8 mouse cellular contexts compared by ENCODE assay signal in the genomic region with DNA sequence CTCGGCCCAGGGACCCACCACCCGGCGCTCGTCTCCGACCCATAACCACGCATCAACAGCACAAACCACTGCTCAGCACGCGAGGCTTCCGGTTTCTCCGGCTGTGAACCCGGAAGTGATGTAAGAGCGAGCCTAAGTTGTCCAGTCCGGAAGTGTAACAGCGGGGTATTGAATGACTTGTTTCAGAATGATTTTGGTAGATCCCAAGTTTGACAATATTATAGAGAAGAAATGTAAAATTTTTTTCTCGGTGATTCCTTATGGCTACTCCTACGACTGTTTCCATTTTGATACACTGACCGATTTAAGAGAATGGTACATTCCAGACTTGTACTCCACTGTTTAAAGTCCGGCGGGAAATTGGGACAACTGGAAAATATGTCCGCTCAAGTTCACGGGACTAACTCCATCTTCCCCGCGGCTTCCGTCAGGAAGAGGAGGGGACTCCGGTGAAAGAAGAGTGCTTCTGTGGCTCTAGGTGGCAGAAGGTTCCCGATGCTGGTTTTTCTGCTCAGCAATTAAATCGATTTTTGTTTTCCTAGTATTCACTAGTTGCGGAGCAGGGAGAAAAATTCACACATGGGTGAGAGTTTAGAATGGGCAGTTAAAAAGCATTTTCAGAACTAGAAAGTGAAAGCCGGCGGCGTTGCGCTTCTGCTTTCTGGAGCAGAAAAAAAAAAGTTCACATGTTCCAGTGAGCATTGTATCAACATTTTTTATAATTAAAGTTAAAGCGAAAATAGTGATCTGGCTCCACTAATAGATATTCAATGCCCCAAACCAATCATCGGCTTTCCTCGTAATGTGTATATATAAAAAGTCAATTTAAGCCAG. TPM values are rescaled to one million over a fixed set of nuclear protein-coding genes. Genes with fewer than 3 reads are reported as not detected.
DNase-seq lines count a peak whose midpoint lies in the region; ATAC-seq and TF ChIP-seq lines count a peak whose summit lies in the region.

A gene (minus strand): TSS at position 99 of the 834 bp plus-strand sequence.

- DNase-seq in c-Kit-positive CD71-positive TER-119-positive erythroid progenitor cells, embryonic 14.5 days (ENCODE audit: low spot score) = peak; percentile 97
- DNase-seq in heart, postnatal 0 days (ENCODE audit: low spot score) = peak; percentile 93
- DNase-seq in kidney, postnatal 4 days = peak; percentile 83 to 90

- 0 out of 2 replicates have a peak within 1 kb of the TSS, but pooled peaks have one; percentile 46 for H3K27ac ChIP-seq in forebrain, embryonic 12.5 days
- peak within 1 kb of the TSS; percentile 85 for H3K27ac ChIP-seq in heart, postnatal 0 days (ENCODE audit: low read depth)
- peak within 1 kb of the TSS; percentile 65 for H3K27ac ChIP-seq in liver, embryonic 16.5 days (ENCODE audit: low read length)
- peak within 1 kb of the TSS; percentile 25 for H3K27ac ChIP-seq in neural tube, embryonic 13.5 days (replicated peaks)
- peak within 1 kb of the TSS; percentile 97 for H3K27ac ChIP-seq in testis, adult 2 months (ENCODE audit: control insufficient read depth, insufficient read depth, low read depth, low read length)

- no peaks in the 10 kb centered on the region for H3K27me3 ChIP-seq in E14TG2a.4 (ENCODE audit: insufficient read depth, low read length)
- peaks cover 5% of the 10 kb centered on the region; the same call in 1 of the 2 replicates for H3K27me3 ChIP-seq in forebrain, embryonic 12.5 days
- no peaks in the 10 kb centered on the region for H3K27me3 ChIP-seq in heart, postnatal 0 days (ENCODE audit: control insufficient read depth, insufficient read depth, low read length)
- no peaks in the 10 kb centered on the region for H3K27me3 ChIP-seq in liver, embryonic 16.5 days (ENCODE audit: control insufficient read depth, insufficient read depth, low read depth, low read length)
- no peaks in the 10 kb centered on the region for H3K27me3 ChIP-seq in neural tube, embryonic 13.5 days
- no peaks in the 10 kb centered on the region for H3K27me3 ChIP-seq in testis, adult 2 months (ENCODE audit: control insufficient read depth, insufficient read depth, low read length)

- peaks cover 46% of the 10 kb centered on the region for H3K4me1 ChIP-seq in E14TG2a.4 (replicated peaks; ENCODE audit: low read depth, low read length)
- peaks cover 15% of the 10 kb centered on the region for H3K4me1 ChIP-seq in forebrain, embryonic 12.5 days
- H3K4me1 ChIP-seq in heart, postnatal 0 days (ENCODE audit: control insufficient read depth, insufficient read depth) = peaks cover 11% of the 10 kb centered on the region
- peaks cover 12% of the 10 kb centered on the region for H3K4me1 ChIP-seq in liver, embryonic 16.5 days (ENCODE audit: control insufficient read depth, low read depth, low read length)
- H3K4me1 ChIP-seq in neural tube, embryonic 13.5 days (replicated peaks) = peaks cover 20% of the 10 kb centered on the region
- H3K4me1 ChIP-seq in testis, adult 2 months (ENCODE audit: control insufficient read depth, insufficient read depth, low read length) = peaks cover 2% of the 10 kb centered on the region

- peak within 1 kb of the TSS; percentile 73 for H3K9ac ChIP-seq in forebrain, embryonic 12.5 days
- peak within 1 kb of the TSS; percentile 85 for H3K9ac ChIP-seq in heart, postnatal 0 days (replicated peaks; ENCODE audit: low read depth, low read length)
- peak within 1 kb of the TSS; percentile 84 for H3K9ac ChIP-seq in liver, embryonic 16.5 days (ENCODE audit: low read depth, low read length)
- H3K9ac ChIP-seq in neural tube, embryonic 13.5 days = peak within 1 kb of the TSS; percentile 73

- peak; percentile 66 for TF ChIP-seq POLR2A in testis, adult 2 months (IDR thresholded peaks at IDR 0.05; ENCODE audit: control insufficient read depth, low read depth, low read length)

- H3K9me3 ChIP-seq in E14TG2a.4 (ENCODE audit: low read length) = no peaks in the 10 kb centered on the region
- H3K9me3 ChIP-seq in forebrain, embryonic 12.5 days = no peaks in the 10 kb centered on the region
- no peaks in the 10 kb centered on the region for H3K9me3 ChIP-seq in heart, postnatal 0 days (replicated peaks; ENCODE audit: control insufficient read depth, low read length)
- no peaks in the 10 kb centered on the region for H3K9me3 ChIP-seq in liver, embryonic 16.5 days (replicated peaks; ENCODE audit: control insufficient read depth, low read length)
- H3K9me3 ChIP-seq in neural tube, embryonic 13.5 days = no peaks in the 10 kb centered on the region

- H3K4me3 ChIP-seq in E14TG2a.4 (replicated peaks; ENCODE audit: low read length) = peak within 1 kb of the TSS; percentile 95
- peak within 1 kb of the TSS; percentile 82 for H3K4me3 ChIP-seq in forebrain, embryonic 12.5 days (replicated peaks)
- peak within 1 kb of the TSS; percentile 86 for H3K4me3 ChIP-seq in heart, postnatal 0 days (ENCODE audit: low read depth, low read length)
- peak within 1 kb of the TSS; percentile 94 for H3K4me3 ChIP-seq in liver, embryonic 16.5 days (ENCODE audit: low read depth, low read length)
- H3K4me3 ChIP-seq in neural tube, embryonic 13.5 days = peak within 1 kb of the TSS; percentile 72
- H3K4me3 ChIP-seq in testis, adult 2 months (ENCODE audit: control insufficient read depth, low read depth, low read length) = peak within 1 kb of the TSS; percentile 100

- peak within 1 kb of the TSS; percentile 90 for H3K4me2 ChIP-seq in forebrain, embryonic 12.5 days
- peak within 1 kb of the TSS; percentile 97 for H3K4me2 ChIP-seq in heart, postnatal 0 days (ENCODE audit: low read depth, low read length)
- peak within 1 kb of the TSS; percentile 89 for H3K4me2 ChIP-seq in liver, embryonic 16.5 days (ENCODE audit: low read depth, low read length)
- peak within 1 kb of the TSS; percentile 96 for H3K4me2 ChIP-seq in neural tube, embryonic 13.5 days

- peak; percentile 96 for ATAC-seq in forebrain, embryonic 12.5 days (ENCODE audit: low FRiP score)
- peak; percentile 96 for ATAC-seq in heart, postnatal 0 days (ENCODE audit: insufficient read depth, low read depth)
- peak; percentile 93 for ATAC-seq in liver, embryonic 16.5 days (ENCODE audit: low read depth)
- ATAC-seq in neural tube, embryonic 13.5 days (ENCODE audit: low read depth) = peak; percentile 95

- H3K36me3 ChIP-seq in E14TG2a.4 (ENCODE audit: insufficient read depth, low read length) = peaks cover 35% of the 10 kb centered on the region
- H3K36me3 ChIP-seq in forebrain, embryonic 12.5 days (replicated peaks) = peaks cover 29% of the 10 kb centered on the region
- peaks cover 30% of the 10 kb centered on the region for H3K36me3 ChIP-seq in heart, postnatal 0 days (replicated peaks; ENCODE audit: control insufficient read depth, insufficient read depth, low read length)
- peaks cover 16% of the 10 kb centered on the region for H3K36me3 ChIP-seq in liver, embryonic 16.5 days (ENCODE audit: control insufficient read depth, insufficient read depth)
- H3K36me3 ChIP-seq in neural tube, embryonic 13.5 days = peaks cover 28% of the 10 kb centered on the region
- peaks cover 3% of the 10 kb centered on the region for H3K36me3 ChIP-seq in testis, adult 2 months (ENCODE audit: control insufficient read depth, insufficient read depth, low read length)

- TF ChIP-seq CTCF in E14TG2a.4 (conservative IDR thresholded peaks at IDR 0.05; ENCODE audit: low read length) = no peak; the same call in 1 of the 2 replicates
- peak; percentile 40 for TF ChIP-seq CTCF in heart, postnatal 0 days (IDR thresholded peaks at IDR 0.05; ENCODE audit: low read depth)
- no peak for TF ChIP-seq CTCF in testis, adult 2 months (IDR thresholded peaks at IDR 0.05; ENCODE audit: control insufficient read depth, insufficient read depth, insufficient replicate concordance, low read depth, low read length)

- peak; percentile 76 for TF ChIP-seq EP300 in heart, postnatal 0 days (IDR thresholded peaks at IDR 0.05; ENCODE audit: low read depth)

- WGBS in forebrain, embryonic 12.5 days = 3% methylated on average over 35 of the region's 35 CpGs
- WGBS in heart, postnatal 0 days = 4% methylated on average over 35 of the region's 35 CpGs
- WGBS in liver, embryonic 16.5 days (ENCODE audit: insufficient replicate concordance) = 3% methylated on average over 35 of the region's 35 CpGs
- WGBS in neural tube, embryonic 13.5 days = 4% methylated on average over 35 of the region's 35 CpGs

RNA-seq across cellular contexts. Expression of the gene that starts here (rescaled TPM):
- 79.6 and 85.9 TPM in 2 replicates for polyA plus RNA-seq in forebrain, embryonic 12.5 days (2016; fragmentation: Nextera tagmentation; extraction: Ambion mirVana)
- 11.6 and 15.8 TPM in 2 replicates for total RNA-seq in heart, postnatal 0 days (2014; rRNA removed; ENCODE audit: low replicate concordance)
- polyA plus RNA-seq in heart, postnatal 0 days (2015; fragmentation: Nextera tagmentation; extraction: Ambion mirVana) = 29.9 and 32.8 TPM in 2 replicates
- 17.5 and 19.7 TPM in 2 replicates for polyA plus RNA-seq in liver, embryonic 16.5 days (2015; fragmentation: Nextera tagmentation; extraction: Ambion mirVana)
- polyA plus RNA-seq in neural tube, embryonic 13.5 days (2015; fragmentation: Nextera tagmentation; extraction: Ambion mirVana) = 52.4 and 54.5 TPM in 2 replicates
- polyA plus RNA-seq in testis, adult 2 months (2012; rRNA removed) = 11.2 and 11.9 TPM in 2 replicates

Comparison
In these comparisons a context has a peak if more than half of its experiments do, and no peak if none do; other contexts are left out.
1. Peak in every context shown above with its lines: DNase-seq, ATAC-seq, H3K4me3 ChIP-seq and H3K27ac ChIP-seq.
2. H3K27ac ChIP-seq: peak in every context shown above with its lines; median percentile 97 in testis, adult 2 months; 85 in heart, postnatal 0 days; 65 in liver, embryonic 16.5 days; 46 in forebrain, embryonic 12.5 days; 25 in neural tube, embryonic 13.5 days.